Mouse (Mus musculus) limb, embryonic 11.5 days (tissue): ENCODE data around the gene Il12a. TPM values are rescaled to one million over a fixed set of nuclear protein-coding genes. Genes with fewer than 3 reads are reported as not detected.
"Not testable (repeated sequence)": the region's sequence is repeated elsewhere in the genome, so short reads cannot be mapped to it uniquely, and the experiment has no call there.

Experiments used
- ATAC-seq: fragments of 200-750 bp; cut with Nextera tagmentation; 2 replicates; pipeline ENCODE4 v1.8.0; 2017; ENCODE audit warnings: low read depth; ENCODE audit not compliant: insufficient number of reproducible peaks, low FRiP score, low TSS enrichment
- DNase-seq: peaks from one replicate; pipeline ENCODE4 v3.0.0-alpha.2; 2015; ENCODE audit warnings: low spot score
- H3K27ac ChIP-seq: fragments of 300-500 bp; sonication (generic); replicated peaks from 2 replicates; pipeline ENCODE4 v1.5.1; 2014; ENCODE audit warnings: low read depth, mild to moderate bottlenecking, low read length
- H3K27me3 ChIP-seq: fragments of 300-500 bp; sonication (generic); 2 replicates; pipeline ENCODE4 v1.6.1; 2014; ENCODE audit warnings: mild to moderate bottlenecking, low read length, mixed read lengths; ENCODE audit not compliant: control insufficient read depth, insufficient read depth
- H3K36me3 ChIP-seq: fragments of 300-500 bp; sonication (generic); 2 replicates; pipeline ENCODE4 v1.6.1; 2014; ENCODE audit warnings: mild to moderate bottlenecking, low read length, moderate library complexity, mixed read lengths; ENCODE audit not compliant: control insufficient read depth, insufficient read depth
- H3K4me1 ChIP-seq: fragments of 300-500 bp; sonication (generic); 2 replicates; pipeline ENCODE4 v1.6.1; 2014; ENCODE audit warnings: low read length, mixed read lengths; ENCODE audit not compliant: control insufficient read depth, insufficient read depth
- H3K4me2 ChIP-seq: fragments of 300-500 bp; sonication (generic); 2 replicates; pipeline ENCODE4 v1.6.1; 2014; ENCODE audit warnings: low read depth, mild to moderate bottlenecking, moderate library complexity; ENCODE audit not compliant: severe bottlenecking
- H3K4me3 ChIP-seq: fragments of 300-500 bp; sonication (generic); 2 replicates; pipeline ENCODE4 v1.5.1; 2014; ENCODE audit warnings: low read depth, low read length
- H3K9ac ChIP-seq: fragments of 300-500 bp; sonication (generic); 2 replicates; pipeline ENCODE4 v1.6.1; 2014; ENCODE audit warnings: mild to moderate bottlenecking, low read length
- H3K9me3 ChIP-seq: fragments of 300-500 bp; sonication (generic); 2 replicates; pipeline ENCODE4 v1.6.1; 2016; ENCODE audit warnings: low read length; ENCODE audit not compliant: control insufficient read depth
- WGBS: fragments of 180-500 bp; shearing (Covaris S2); extraction: QIAGEN DNeasy Blood & Tissue Kit; methylation state at CpG from one replicate; pipeline ENCODE4 v1.1.7; 2014; 5-methylcytosine and 5-hydroxymethylcytosine counted together
- polyA plus RNA-seq: library from polyadenylated mRNA; unstranded; fragments of >200 nt; fragmentation: Nextera tagmentation; extraction: Ambion mirVana; gene quantifications from 2 replicates; pipeline ENCODE4 v1.2.1, GENCODE M21; 2014

Gene Il12a
- polyA plus RNA-seq, 1 experiment from 2014 or later = 0.37 TPM

GRCm38 (mm10) chr3:68742718-68743471 lies 52.5 kb downstream of the Il12a start:
- Histone ChIP-seq H3K4me1 (no peaks in the 10 kb centered on the region), H3K27ac (no peak overlapping the region), H3K9me3 (no peaks in the 10 kb centered on the region), H3K36me3 (no peaks in the 10 kb centered on the region), H3K4me2 (no peak overlapping the region), H3K27me3 (no peaks in the 10 kb centered on the region), H3K4me3 (no peak overlapping the region), H3K9ac (no peak overlapping the region)
- 86% methylated on average over 9 of the region's 9 CpGs for WGBS
- DNase-seq (no peak), ATAC-seq (no peak)

DNA sequence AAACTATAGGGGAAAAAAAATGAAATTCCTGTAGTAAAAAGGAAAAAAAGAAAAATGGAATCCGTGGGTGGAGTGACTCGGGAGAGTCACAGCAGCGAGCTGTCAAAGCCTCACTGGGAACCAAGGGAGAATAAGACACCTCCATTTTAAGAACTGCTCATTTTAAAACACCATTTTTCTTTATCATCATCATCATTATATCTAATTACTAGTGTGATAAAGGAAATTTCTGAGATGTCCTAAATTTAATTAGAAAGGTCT lies 53.0 kb downstream of the Il12a start:
- no peak for DNase-seq
- no peaks in the 10 kb centered on the region for H3K4me1 ChIP-seq
- H3K9ac ChIP-seq = no peak overlapping the region
- H3K27ac ChIP-seq = no peak overlapping the region
- no peak for ATAC-seq
- no peak overlapping the region for H3K4me2 ChIP-seq
- no peaks in the 10 kb centered on the region for H3K36me3 ChIP-seq
- no peaks in the 10 kb centered on the region for H3K9me3 ChIP-seq
- no peak overlapping the region for H3K4me3 ChIP-seq
- H3K27me3 ChIP-seq = no peaks in the 10 kb centered on the region
- WGBS = 96% methylated on average over 3 of the region's 3 CpGs

DNA sequence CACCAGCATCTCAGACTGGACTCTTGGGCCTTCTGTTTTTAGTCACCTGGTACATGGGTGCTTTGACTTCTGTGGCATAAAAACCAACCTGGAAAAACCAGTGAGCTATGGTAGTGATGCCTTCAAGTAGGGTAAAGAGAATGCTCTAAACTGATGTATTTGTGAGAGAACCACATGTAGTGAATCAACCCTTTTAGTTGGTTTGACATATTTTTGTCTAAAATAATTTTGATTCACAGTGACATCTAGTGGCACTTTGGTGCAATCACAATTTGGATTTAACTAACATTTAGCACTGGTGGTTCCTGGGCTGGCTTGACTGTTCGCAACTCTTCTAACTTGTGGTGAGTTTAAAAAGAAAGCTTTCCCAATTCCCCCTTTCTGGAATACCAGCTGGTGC lies 53.7 kb downstream of the Il12a start:
- WGBS = 79% methylated on average over 1 of the region's 1 CpGs
- H3K27me3 ChIP-seq = no peaks in the 10 kb centered on the region
- no peaks in the 10 kb centered on the region for H3K4me1 ChIP-seq
- H3K4me2 ChIP-seq = no peak overlapping the region
- H3K36me3 ChIP-seq = no peaks in the 10 kb centered on the region
- no peak for ATAC-seq
- DNase-seq = no peak
- no peaks in the 10 kb centered on the region for H3K9me3 ChIP-seq
- no peak overlapping the region for H3K9ac ChIP-seq
- H3K27ac ChIP-seq = no peak overlapping the region
- no peak overlapping the region for H3K4me3 ChIP-seq

DNA sequence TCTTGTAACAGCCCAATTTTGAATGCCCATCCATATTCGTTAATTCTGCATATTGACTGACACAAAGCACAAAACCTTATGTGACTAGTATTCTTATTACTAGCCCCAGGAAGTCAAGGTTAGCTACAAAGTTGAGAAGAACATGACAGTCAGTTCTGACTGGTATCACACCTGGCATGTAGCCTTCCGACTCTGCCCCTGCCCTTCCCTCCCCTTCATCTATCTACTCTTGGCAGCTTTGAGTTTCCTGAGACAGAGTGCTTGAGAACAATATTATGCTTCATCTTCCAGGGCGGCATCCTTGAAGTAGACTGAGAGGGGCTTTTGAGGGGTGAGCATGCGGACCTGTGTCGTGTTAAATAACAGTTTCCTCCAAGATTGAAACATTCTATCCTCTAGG lies 54.6 kb downstream of the Il12a start:
- Histone ChIP-seq H3K27ac (no peak overlapping the region), H3K9ac (no peak overlapping the region), H3K36me3 (no peaks in the 10 kb centered on the region), H3K27me3 (no peaks in the 10 kb centered on the region), H3K4me1 (no peaks in the 10 kb centered on the region), H3K9me3 (no peaks in the 10 kb centered on the region), H3K4me3 (no peak overlapping the region), H3K4me2 (no peak overlapping the region)
- WGBS = 92% methylated on average over 5 of the region's 5 CpGs
- ATAC-seq (no peak), DNase-seq (no peak)

DNA sequence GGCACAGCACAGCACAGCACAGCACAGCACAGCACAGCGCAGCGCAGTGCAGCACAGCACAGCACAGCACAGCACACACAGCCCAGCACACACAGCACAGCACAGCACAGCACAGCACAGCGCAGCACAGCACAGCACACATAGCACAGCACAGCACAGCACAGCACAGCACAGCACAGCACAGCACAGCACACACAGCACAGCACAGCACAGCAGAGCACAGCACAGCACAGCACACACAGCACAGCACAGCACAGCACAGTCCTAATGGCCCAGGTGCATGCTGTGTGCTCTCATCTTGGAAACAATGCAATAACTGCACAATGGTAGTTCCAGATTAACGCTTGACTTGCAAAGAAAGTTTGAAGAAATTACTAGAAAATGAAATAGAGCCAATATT lies 55.8 kb downstream of the Il12a start:
- 95% methylated on average over 4 of the region's 4 CpGs for WGBS
- not testable (repeated sequence) for H3K36me3 ChIP-seq, DNase-seq, H3K27ac ChIP-seq, H3K27me3 ChIP-seq, H3K9ac ChIP-seq, H3K4me1 ChIP-seq, H3K9me3 ChIP-seq, H3K4me2 ChIP-seq, ATAC-seq, H3K4me3 ChIP-seq

Other genes with a start within 250 kb of the Il12a start
- 0.26 and 0.81 TPM in 2 replicates for gene 1110032F04Rik, start 178.9 kb downstream of the Il12a start, polyA plus RNA-seq